Mouse (Mus musculus): Measurements from ENCODE around the gene Gm20388.

GRCm38 (mm10) chr8:122917531-122918392 is 3007.1 kb downstream of the Gm20388 start:
- no peak for TF ChIP-seq CTCF (conservative IDR thresholded peaks at IDR 0.05; ENCODE audit: insufficient read depth, insufficient read length, low read depth, low read length)
- TF ChIP-seq POLR2A (IDR thresholded peaks at IDR 0.05; ENCODE audit: low read depth, low read length) = no peak

All from kidney, adult 2 months (tissue).